Mouse (Mus musculus): Measurements from ENCODE around the gene Trat1. TPM values are rescaled to one million over a fixed set of nuclear protein-coding genes. Genes with fewer than 3 reads are reported as not detected.

Gene Trat1
- polyA plus RNA-seq (2012; rRNA removed): 0.12 and 0.18 TPM in 2 replicates

DNA sequence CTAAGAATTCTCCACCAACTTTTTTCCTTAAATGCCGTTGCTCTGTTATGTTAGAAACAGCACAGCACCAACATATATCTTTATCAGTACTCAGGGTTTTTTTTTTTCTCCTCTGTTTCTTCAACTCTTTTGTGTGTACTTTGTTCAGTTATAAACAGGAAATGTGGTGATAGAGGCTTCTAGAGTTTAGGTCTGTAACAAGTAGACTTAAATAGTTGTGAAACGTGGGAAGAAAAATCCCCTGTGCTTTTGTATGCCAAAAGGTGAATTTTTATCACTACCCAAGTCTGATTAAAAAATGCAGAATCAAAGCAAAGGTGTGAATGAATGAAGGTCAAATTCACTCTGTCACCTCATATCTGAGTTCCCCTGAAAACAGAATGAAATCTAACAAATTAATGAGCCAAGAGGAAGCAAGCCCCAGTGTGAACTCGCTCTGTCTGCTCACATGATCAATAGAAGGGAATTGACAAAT, at the start of gene Trat1:
TSS of gene Trat1 (minus strand) at position 51 of the 475 bp plus-strand sequence.
- DNase-seq (ENCODE audit: low spot score): no peak

DNA sequence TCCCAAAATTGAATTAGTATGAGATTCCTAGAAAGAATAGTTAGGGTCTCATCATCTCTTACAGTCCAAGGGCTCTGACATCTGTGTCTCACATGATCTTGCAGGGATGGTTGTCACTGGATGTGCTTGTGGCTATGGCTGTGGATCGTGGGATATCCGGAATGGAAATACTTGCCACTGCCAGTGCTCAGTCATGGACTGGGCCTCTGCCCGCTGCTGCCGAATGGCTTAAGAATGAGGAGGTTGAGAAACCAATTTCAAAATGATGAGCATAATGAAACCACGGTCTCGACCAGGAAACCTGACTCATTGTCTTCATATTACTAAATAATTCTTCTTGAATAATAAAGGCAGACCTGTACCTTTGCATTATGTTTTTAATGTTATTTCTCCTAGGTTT, 46.7 kb upstream of the Trat1 start:
- no peak for DNase-seq (ENCODE audit: low spot score)

DNA sequence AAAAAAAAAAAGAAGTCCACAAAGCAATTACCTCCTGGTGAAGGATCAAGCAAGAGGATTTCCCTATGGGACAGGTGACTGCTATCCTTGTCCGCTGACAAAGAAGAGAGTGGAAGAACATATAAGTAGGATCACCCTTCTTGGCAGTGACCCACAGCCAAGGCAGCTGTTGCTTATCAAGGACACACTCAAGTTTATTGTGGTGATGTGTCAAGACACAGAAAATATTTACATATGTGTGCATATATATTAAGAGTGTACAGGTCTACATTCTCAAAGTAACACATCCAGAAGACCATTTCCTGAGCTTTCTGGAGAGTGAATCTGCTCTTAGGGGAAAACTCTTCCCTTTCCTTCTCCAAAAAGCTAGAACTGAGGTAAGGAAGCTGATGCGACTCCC, 44.9 kb upstream of the Trat1 start, which contains the start of gene Retnlb:
TSS of gene Retnlb (plus strand) at position 162 of the 400 bp plus-strand sequence.
- DNase-seq (ENCODE audit: low spot score): no peak

DNA sequence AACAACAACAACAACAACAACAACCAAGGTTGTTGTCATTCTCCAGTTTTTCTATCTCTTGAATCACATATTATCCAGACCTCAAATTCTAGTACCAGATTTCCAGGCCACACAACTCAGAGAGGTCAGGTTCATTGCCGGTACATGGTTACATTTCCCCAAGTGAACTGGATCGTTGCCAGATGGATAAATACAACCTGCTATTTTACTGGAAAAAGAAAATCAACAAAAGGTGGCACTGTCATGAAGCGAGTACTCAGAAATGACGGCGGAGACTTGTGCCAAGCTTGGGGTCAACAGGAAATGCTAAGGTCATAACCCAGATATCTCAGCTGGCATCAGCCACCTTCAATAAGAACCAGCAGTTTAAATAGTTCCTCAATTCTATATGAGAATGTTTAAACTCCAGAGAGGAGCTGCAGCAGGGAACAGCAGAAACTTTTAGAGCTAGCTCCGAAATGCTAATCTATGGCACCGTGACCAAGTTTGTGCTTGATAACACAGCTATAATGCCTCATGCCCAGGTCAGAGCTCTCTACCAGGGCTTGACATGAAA, 40.1 kb upstream of the Trat1 start:
- no peak for DNase-seq (ENCODE audit: low spot score)

DNA sequence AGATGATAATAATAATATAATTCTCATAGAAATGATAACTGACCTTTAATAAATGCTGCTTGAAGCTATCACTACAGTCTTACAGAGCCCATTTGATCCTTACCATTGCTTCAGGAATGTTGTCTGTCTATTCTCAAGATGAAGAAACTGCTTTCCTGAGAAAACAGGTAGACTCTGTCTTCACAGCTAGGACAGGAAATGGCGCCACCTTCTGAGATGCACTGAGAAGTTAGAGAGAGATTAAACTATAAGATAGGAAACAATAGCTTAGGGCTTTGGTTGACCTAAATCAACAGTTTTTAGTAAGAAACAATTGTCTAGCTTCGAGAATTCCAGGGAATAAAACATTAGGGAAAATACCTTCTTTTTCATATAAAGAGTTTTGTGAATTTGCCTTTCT, 37.6 kb upstream of the Trat1 start:
- DNase-seq (ENCODE audit: low spot score): no peak

DNA sequence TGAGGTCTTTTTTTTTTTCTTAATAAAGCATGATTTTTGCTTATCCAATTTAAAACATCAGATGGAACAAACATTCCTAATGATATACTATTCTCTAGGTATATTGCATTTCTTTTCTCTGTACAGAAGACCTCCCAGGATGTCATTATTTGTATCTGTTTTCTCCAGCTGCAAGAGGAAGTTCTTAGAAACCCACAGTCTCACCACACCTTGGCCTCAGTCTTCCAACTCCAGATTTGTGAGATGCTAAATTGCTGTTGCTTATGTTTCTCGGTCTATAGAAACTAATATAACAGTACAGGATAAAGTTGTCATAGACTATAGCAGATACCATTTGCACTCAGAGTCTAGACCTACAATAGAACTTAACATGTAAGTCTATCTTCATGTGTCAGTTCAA, 34.7 kb upstream of the Trat1 start:
- no peak for DNase-seq (ENCODE audit: low spot score)

DNA sequence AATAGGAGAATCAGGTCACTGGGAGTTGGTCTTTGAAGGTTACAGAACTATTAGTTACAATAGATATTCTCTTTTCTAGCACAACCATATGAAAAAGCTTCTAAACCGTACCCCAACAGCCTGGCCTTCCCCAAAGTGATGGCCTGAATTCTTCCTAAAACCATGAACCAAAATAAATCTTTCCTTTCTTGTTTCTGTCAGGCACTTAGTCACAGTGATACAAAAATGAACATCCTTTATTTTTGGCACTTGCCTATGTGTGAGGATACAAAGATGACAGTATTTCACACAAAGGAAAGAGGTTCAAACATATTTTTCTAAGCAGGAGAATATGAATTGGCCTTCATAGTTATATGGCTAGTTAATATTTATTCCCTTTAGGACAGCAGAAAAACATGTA, 33.6 kb upstream of the Trat1 start:
- no peak for DNase-seq (ENCODE audit: low spot score)

DNA sequence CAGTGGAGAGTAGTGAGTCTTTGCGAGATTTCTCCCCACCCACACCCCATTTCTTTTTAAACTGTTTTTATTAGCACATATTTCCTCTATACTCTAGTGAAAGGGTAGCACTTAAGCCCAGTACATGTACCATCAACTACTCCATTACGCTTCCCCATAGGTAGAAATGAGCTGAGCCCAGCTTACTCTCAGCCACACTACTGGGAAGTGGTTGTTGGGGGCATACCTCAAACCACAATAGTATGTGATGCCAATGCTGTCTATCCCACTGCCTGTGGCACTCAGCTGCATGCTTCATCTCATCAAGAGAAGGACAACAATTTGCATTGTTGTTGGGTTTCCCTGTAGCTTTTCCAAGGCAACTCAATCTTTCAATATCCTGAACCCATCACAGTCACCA, 29.1 kb upstream of the Trat1 start:
- no peak for DNase-seq (ENCODE audit: low spot score)

DNA sequence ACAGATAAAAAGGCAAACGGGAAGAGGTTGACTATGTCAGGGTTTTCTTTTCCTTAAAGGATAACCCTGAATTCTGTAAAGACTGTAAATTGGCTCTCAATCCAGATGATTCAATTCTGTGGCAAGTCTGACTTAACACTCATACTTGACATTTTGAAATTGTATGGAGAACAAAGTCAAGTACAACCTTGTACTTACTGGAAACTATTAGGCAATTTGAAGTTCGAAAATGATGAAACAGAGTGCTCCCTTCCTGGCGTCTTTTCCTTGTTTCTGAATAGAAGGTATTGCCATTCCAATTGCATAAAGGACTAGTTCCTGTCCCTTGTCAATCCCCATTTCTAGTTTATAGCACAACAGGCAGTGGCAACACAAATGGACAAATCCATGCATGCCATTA, 27.6 kb upstream of the Trat1 start:
- DNase-seq (ENCODE audit: low spot score): no peak

DNA sequence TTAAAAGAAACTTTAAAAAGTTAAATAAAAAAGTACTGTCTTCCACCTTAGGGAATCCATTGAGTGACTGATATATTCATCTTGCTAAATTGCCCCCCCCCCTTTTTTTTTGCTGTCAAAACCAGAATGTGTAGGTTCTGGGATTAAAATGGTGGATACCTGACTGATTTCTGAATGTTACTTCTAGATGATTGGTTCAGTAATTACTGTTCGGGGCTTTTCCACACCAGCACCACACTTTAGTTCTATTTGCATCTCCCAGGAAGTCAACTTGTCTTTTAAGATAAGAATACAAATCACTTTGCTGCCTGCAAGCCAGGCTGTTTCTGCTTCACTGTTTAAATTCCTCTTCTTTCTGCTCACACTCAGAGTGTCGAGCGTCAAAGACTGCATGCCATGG, 26.5 kb upstream of the Trat1 start:
- DNase-seq (ENCODE audit: low spot score): no peak

DNA sequence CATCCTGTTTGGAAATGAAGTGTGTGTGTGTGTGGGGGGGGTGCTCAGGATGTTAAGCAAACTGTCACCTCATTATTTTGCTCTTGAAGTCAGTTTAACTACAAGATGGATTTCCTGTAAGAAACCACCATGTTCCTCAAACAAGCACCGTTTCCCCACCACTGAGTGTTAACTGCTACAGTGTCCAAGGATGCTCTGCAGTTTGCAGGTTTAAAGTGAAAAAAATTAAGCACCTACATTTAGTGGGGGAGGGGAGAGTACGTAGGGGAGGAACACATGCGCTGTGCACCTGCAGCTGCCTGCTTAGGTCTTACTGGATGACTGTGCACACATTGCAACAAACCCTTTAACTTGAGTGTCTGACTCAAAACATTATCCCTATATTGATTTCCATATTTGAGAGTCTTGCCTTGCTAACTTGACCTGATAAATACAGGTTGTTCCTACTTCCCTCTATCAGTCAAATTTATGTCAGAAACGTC, 16.9 kb upstream of the Trat1 start:
- no peak for DNase-seq (ENCODE audit: low spot score)

DNA sequence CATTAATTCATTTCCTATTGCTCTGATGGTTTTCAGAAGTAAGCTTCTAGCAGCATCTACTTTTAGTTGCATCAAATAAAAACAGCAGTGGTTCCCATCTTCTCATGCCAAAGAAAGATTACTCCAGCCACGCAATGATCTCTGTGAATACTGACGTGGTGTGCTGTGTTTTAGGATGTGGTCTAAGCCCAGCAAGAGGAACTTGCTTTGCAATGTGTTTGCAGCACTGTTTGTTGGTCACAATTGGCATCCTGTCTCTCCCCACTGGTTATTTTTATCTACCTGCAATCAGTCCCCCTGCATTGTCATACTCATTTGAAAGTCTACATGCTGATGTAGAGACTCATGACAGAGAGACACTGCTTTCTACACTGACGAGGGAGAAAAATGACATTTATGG, 14.4 kb upstream of the Trat1 start:
- DNase-seq (ENCODE audit: low spot score): no peak

DNA sequence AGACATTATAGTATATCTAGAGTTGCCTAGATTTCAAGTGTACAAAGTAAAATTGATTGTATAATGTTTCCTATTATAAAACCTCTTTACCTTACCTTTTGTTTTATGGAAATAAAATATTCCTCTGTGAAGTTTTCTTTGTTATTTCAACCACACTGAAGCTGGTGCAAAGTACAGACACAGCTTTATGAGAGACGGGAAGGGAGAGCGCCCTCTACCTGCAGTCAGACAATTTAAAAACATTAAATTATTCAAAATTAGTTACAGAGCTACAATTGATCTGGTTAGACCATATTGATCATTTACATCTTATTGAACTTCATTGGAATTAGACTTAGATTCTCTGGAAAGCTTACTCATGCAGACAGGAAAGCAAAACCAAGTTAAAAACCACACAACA, 5.4 kb upstream of the Trat1 start:
- DNase-seq (ENCODE audit: low spot score): no peak

DNA sequence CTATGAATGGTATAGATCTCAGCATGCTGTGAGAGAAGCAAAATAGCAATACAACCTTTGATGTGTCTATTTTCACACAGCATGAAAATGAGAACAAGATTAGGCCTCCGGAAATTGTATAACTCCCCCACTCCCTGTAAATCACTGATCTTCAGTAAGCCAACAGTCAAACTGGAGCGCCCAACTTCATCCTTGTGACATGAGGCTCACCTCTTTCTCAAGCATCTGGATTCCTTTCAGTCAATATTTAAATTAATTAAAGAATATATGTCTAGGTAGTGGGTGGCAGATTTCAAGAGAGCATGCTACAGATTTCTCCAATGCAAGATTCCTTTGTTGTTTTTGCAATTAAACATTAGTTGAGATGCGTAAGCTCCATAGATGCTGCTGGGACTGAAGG, 2.6 kb downstream of the Trat1 start:
- DNase-seq (ENCODE audit: low spot score): no peak

DNA sequence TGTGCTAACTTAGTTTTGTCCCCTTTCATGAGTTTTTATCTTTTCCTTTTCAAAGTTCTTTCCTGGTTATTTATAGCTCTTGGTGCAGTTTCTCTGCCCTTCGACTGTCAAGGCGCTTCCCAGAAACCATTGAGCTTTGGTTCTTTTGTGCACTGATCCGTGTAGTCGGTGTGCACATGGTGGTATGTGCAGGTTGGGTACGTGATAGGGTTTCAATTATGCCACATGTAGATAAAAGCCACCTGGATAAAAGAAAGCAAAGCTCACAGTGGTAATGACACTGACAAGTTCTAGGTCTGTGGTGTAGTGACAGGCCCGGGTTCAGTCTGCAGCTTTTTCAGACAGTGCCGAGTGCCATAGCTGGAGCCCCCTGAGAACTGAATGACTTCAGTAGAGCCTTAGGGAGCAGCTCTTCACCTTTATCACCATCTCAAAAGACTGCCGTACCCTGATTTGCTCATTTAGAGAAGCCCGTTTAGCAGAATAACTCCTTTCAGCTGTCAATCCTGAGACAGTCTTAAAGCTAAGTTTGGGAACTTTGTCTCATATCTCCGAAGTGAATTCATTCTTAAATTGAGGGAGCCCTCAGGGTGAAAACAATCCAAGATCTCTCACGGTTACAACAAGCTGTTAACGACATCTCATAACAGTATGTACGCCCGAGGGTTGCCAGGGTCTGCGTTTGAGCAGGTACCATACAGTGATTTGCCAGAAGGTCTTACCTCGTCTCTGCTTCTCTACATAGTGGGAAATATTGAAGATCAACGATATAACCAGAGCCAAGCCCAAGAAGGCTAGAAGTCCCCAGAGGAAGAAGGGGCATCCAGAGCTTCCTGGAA, 11.0 kb downstream of the Trat1 start:
- no peak for DNase-seq (ENCODE audit: low spot score)

DNA sequence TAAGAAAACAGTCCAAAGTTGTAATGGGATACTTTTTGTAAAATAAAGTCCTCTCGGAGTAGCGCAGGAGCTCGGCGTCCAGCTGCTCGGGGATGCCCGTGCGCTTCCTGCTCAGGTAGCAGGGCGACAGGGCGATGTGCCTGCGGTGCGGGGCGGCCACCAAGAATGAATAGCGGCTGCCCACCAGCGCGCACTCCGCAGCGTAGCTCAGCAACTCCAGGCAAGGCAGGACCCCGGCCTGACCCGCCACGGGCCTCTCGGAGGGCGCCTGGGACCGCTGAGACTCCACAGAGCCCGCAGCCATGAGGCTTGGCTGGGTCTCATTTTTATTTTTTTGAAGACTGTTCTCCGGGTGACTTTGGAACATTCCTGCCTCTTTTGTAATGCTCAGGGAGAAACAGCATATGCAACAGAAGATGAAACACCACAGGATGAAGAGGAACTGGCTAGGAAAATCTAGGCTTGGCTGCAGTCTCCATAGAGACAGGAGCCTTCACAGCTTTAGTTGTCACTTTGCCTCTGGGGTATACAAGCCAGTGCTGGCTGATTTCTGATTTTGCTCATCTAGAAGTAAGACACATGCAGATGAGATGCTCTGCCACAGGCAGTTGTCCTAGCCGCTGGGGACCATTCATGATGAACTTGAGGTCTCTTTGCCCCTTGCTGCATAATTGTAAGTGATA, 21.5 kb downstream of the Trat1 start:
- DNase-seq (ENCODE audit: low spot score): no peak

DNA sequence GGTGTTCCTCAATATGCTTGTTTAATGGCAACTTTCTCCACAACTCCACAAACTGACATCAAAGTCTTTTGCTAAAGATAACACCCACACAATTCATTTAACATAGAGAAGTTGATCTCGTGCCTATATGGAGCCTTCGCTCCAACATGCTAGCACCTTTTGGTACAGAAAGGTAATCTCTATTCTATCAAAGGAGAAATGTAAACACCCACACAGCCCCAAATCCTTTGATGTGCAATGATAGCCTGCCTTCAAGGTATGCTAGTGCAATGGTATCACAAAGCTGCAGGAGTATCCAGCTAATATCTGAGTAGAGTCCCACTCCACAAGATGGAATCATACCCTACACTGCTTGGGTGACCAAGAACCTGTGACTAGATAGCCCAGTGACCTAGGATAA, 26.4 kb downstream of the Trat1 start:
- no peak for DNase-seq (ENCODE audit: low spot score)

DNA sequence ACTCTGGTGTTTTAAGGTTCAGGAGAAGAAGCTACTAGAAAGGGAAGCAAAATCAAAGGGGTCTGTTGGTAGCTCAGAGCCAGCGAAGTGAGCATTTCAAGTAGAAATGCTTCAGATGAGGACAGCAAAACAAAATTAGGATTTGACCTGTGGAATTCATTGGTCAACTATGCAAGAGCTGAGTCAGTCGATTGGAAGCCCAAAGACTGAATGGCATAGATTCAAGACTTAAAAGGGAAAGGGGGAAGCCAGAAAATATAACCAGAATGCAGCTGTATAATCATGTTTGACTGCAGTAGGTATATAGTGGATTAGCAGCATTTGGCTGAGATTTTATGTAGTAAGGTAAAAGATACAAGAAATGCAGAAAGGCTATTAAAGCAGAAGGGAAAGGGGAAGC, 26.8 kb downstream of the Trat1 start:
- no peak for DNase-seq (ENCODE audit: low spot score)

DNA sequence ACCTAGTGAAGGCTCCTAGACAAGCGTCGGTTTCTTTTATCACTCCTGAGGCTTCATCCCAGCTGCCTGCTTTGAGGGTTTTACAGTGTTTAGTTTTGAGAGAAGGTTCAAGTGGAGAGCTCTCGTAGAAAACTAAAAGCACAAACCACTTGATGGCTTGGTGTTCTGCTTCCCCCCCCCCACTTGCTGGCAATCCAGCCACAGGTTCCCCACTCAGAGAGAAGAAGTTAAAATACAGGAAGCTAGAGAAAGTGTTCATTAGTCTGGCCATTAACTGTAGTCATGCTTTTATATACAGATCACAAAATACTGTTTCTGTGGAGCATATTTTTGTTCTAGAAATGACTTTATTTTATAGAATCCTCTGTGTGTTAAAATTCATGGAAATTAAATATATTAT, 30.3 kb downstream of the Trat1 start:
- no peak for DNase-seq (ENCODE audit: low spot score)

DNA sequence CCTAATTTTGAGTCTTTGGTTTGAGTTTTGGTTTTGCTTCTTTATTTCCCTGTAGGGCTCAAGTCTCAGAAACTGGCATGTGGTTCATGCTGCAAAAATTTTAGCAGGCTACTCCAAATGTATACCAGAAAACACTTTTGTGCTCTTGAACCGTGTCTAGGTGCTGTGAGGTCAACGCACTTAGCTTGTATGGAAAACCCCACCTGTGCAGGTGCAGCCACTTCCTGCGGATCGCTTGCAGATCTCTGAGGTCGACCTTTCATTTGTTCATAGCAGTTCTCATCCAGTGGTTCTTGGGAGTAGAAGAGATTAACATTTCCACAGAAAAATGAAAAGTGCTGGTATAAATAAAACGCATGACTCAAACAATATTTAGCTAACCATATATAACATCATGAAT, 31.8 kb downstream of the Trat1 start:
- no peak for DNase-seq (ENCODE audit: low spot score)

DNA sequence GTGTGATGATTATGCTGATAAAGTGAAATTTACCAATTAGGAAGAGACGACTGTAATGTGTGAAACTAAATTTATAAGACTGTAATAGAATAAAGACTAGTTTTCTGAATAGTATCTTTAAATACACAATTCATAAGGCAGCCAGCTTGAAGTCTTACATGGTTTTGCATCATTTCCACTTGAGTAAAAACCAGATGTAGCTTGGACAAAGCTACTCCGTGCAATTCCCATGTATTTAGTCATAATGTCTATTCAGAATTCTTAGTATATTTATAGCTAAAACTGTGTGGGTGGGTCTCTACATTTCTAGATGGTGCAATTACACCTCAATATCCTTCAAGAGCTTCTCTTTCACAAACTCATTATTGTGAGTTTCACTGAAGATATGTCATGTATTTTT, 33.4 kb downstream of the Trat1 start:
- DNase-seq (ENCODE audit: low spot score): no peak

DNA sequence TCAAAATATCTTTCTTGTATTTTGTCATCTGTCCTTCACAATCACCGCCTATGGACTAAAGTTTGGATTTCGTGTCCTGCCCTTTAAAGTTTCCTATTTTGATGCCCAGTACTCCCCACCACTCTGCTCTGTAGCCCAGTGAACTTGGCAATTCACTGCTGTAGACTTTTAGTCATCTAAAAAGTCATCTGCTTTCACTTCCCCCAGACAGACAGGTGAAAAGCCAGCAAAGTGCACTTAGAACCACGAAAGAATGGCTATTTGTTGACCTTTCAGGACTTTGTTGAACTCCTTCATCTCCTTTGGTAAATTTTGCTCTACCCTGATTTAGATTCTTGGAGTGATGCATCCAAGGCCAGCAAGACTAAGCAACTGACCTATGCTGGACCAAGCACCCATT, 34.9 kb downstream of the Trat1 start:
- DNase-seq (ENCODE audit: low spot score): no peak

DNA sequence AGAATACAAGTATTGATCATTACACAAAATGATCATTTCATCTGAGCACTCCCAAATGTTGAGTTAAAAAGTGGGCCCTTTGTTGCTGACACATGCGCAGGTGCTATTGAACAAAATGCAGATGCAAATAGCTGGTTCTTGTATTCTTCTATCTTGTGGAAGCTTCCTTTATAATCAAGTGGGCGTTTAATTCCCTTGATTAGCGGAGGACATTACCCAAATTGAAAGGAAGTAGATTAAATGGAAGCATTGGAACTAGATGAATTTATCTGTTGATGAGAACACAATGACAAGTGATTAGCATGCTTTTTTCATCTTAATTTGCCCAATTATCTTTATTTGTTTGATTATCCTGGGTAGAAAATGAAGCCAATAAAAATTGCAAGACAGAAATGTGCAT, 51.6 kb downstream of the Trat1 start:
- DNase-seq (ENCODE audit: low spot score): no peak

Measured in urinary bladder, adult 2 months (tissue).